Mouse (Mus musculus) limb, embryonic 10.5 days (tissue): Measurements from ENCODE around the gene Kmt2e. TPM values are rescaled to one million over a fixed set of nuclear protein-coding genes. Genes with fewer than 3 reads are reported as not detected.
"Not testable (repeated sequence)": the region's sequence is repeated elsewhere in the genome, so short reads cannot be mapped to it uniquely, and the experiment has no call there.

Source experiments
- DNase-seq: peaks from one replicate; pipeline ENCODE4 v3.0.0-alpha.2; 2017; ENCODE audit warnings: low spot score
- H3K27ac ChIP-seq: fragments of 300-500 bp; sonication (generic); 2 replicates; pipeline ENCODE4 v1.5.1; 2016; ENCODE audit warnings: mild to moderate bottlenecking
- H3K27me3 ChIP-seq: fragments of 300-500 bp; sonication (generic); 2 replicates; pipeline ENCODE4 v1.6.1; 2016; ENCODE audit warnings: low read depth, mild to moderate bottlenecking; ENCODE audit not compliant: poor library complexity, severe bottlenecking
- H3K36me3 ChIP-seq: fragments of 300-500 bp; sonication (generic); 2 replicates; pipeline ENCODE4 v1.6.1; 2016; ENCODE audit warnings: mild to moderate bottlenecking, moderate library complexity
- H3K4me1 ChIP-seq: fragments of 300-500 bp; sonication (generic); 2 replicates; pipeline ENCODE4 v1.6.1; 2016
- H3K4me3 ChIP-seq: fragments of 300-500 bp; sonication (generic); 2 replicates; pipeline ENCODE4 v1.5.1; 2016; ENCODE audit warnings: mild to moderate bottlenecking, moderate library complexity
- H3K9me3 ChIP-seq: fragments of 300-500 bp; sonication (generic); replicated peaks from 2 replicates; pipeline ENCODE4 v1.6.1; 2016; ENCODE audit warnings: mild to moderate bottlenecking
- WGBS: fragments of 180-500 bp; shearing (Covaris S2); methylation state at CpG from one replicate; pipeline ENCODE4 v1.1.7; 2016; 5-methylcytosine and 5-hydroxymethylcytosine counted together
- polyA plus RNA-seq: library from polyadenylated mRNA; unstranded; fragments of >200 nt; fragmentation: Nextera tagmentation; extraction: Ambion mirVana; gene quantifications from 2 replicates; pipeline ENCODE4 v1.2.1, GENCODE M21; 2016

The Kmt2e gene
- polyA plus RNA-seq, 1 experiment from 2014 or later = 95.4 TPM

GRCm38 (mm10) chr5:23431070-23431864 is 3.0 kb upstream of the Kmt2e start:
- peaks cover 13% of the 10 kb centered on the region for H3K36me3 ChIP-seq
- DNase-seq = no peak
- H3K4me1 ChIP-seq = peaks cover 14% of the 10 kb centered on the region
- H3K9me3 ChIP-seq = no peaks in the 10 kb centered on the region
- H3K27ac ChIP-seq = peak overlapping the region; percentile 100; the same call in 1 of the 2 replicates
- H3K27me3 ChIP-seq = no peaks in the 10 kb centered on the region
- WGBS = 68% methylated on average over 10 of the region's 10 CpGs
- peak overlapping the region; percentile 73 for H3K4me3 ChIP-seq

GRCm38 (mm10) chr5:23431948-23432707 is 2.1 kb upstream of the Kmt2e start:
- Histone ChIP-seq H3K36me3 (peaks cover 6% of the 10 kb centered on the region), H3K27me3 (no peaks in the 10 kb centered on the region), H3K4me3 (peak overlapping the region; percentile 73), H3K27ac (peak overlapping the region; percentile 100), H3K4me1 (peaks cover 22% of the 10 kb centered on the region), H3K9me3 (no peaks in the 10 kb centered on the region)
- no peak for DNase-seq
- 7% methylated on average over 10 of the region's 10 CpGs for WGBS

- WGBS = under 1% methylated on average over 61 of the region's 61 CpGs
- Histone ChIP-seq H3K4me3 (peak overlapping the region; percentile 73), H3K27me3 (no peaks in the 10 kb centered on the region), H3K4me1 (peaks cover 24% of the 10 kb centered on the region), H3K27ac (peak overlapping the region; percentile 100), H3K36me3 (no peaks in the 10 kb centered on the region), H3K9me3 (no peaks in the 10 kb centered on the region)
- peak; percentile 94 for DNase-seq
These were observed 1.3 kb upstream of the Kmt2e start for GRCm38 (mm10) chr5:23432708-23433645.

DNA sequence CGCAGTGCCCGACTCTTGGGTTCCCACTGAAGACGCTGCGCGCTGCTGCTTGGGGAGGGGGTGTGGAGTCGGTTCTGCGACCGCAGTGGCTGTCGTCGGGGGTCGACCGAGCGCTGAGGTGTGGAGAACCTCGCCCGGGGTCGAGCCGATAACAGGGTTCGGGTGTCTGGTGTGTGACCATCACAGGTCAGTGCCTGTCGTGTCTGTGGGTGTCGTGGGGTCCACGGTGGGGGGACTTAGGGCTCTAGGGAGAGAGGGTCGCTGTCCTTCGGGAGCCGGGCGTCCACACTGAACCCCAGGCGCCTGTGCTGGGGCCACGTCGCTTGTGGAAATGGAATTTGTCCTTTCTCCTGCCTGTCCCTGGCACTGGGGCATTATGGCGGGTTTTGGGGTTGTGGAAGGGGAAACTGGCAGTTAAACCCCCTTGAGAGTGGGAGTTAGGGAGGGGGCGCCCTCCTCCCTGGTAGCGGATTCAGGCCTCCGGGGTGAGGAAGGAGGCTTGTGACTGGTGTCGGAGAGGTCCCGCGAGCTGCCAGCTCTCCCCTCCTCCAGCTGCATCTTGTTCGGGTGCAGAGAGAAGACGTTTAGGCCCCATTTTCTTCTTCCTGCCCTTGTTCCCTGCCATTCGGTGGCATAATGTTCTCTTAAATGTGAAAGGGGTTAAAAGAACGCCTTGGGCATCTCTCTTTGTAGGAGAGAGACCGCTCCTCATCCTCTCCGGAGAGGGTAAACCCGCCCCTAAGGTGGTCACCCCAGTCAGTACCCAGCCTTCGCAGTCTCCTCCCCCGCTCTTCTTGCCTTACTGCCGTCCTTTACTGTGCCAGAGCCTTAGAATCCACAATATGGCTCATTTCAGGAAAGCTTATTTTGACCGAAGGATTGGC is 599 bp downstream of the Kmt2e start:
- under 1% methylated on average over 46 of the region's 46 CpGs for WGBS
- Histone ChIP-seq H3K4me1 (peaks cover 24% of the 10 kb centered on the region), H3K27ac (peak overlapping the region; percentile 100), H3K4me3 (peak overlapping the region; percentile 73), H3K27me3 (no peaks in the 10 kb centered on the region), H3K36me3 (no peaks in the 10 kb centered on the region), H3K9me3 (no peaks in the 10 kb centered on the region)
- peak; percentile 78 for DNase-seq

DNA sequence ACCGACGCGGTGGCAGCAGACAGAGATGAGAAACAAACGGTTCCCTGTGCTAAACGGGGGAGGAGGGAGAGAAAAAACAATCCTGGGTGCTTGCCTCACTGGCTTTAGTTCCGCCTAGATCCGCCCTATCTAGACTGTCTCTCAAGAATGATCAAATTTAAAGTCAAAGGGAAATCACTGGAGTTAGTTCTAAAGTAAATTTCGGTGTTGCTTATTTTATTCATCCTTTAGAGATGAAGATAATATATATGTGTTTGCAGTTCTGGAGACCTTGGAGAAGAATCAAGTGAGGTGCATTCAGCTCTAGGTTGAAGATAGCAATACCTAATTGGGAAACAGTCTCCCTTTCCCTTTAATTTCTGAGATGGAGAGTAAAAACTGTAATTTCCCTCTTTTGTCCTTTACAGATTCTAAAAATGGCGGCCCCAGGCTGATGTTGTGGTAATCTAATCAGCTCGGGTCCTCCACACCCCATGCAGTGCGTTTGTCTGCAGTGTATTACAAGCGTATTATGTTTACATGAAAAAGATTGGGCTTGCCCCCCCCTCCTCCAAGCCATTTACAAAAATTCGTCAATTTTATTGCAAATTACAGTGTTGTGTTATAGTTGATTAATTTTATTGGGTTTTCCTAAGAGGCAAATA is 1.4 kb downstream of the Kmt2e start:
- Histone ChIP-seq H3K9me3 (no peaks in the 10 kb centered on the region), H3K4me1 (peaks cover 19% of the 10 kb centered on the region), H3K36me3 (no peaks in the 10 kb centered on the region), H3K27ac (peak overlapping the region; percentile 100), H3K4me3 (peak overlapping the region; percentile 73), H3K27me3 (no peaks in the 10 kb centered on the region)
- WGBS = under 1% methylated on average over 13 of the region's 13 CpGs
- DNase-seq = no peak

DNA sequence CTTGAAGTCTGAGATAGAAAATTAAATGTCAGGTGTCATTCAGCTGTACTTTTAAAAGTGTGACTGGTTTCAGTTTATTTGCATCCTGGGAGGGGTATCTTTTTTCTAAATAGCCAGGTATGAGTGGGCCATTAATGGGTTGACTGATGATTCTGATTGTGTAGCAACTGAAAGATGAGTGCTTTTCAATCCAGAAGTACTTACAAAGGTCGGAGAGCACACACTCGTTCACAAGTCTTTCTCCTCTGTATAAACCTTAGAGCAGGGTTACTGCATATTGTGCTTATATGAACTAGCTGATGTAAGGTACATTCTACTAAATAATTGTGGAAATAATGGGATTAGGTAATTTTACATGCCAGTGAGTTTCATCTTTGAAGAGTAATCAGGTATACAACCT is 2.5 kb downstream of the Kmt2e start:
- DNase-seq = no peak
- Histone ChIP-seq H3K9me3 (no peaks in the 10 kb centered on the region), H3K27me3 (no peaks in the 10 kb centered on the region), H3K4me1 (peaks cover 10% of the 10 kb centered on the region), H3K27ac (no peak overlapping the region), H3K4me3 (peak overlapping the region; percentile 73), H3K36me3 (no peaks in the 10 kb centered on the region)
- 47% methylated on average over 2 of the region's 2 CpGs for WGBS

- Histone ChIP-seq H3K27ac (no peak overlapping the region), H3K9me3 (no peaks in the 10 kb centered on the region), H3K27me3 (no peaks in the 10 kb centered on the region), H3K4me1 (peaks cover 10% of the 10 kb centered on the region), H3K36me3 (no peaks in the 10 kb centered on the region), H3K4me3 (no peak overlapping the region)
- 91% methylated on average over 3 of the region's 3 CpGs for WGBS
- DNase-seq = no peak
These were observed 5.6 kb downstream of the Kmt2e start for GRCm38 (mm10) chr5:23439857-23440256.

DNA sequence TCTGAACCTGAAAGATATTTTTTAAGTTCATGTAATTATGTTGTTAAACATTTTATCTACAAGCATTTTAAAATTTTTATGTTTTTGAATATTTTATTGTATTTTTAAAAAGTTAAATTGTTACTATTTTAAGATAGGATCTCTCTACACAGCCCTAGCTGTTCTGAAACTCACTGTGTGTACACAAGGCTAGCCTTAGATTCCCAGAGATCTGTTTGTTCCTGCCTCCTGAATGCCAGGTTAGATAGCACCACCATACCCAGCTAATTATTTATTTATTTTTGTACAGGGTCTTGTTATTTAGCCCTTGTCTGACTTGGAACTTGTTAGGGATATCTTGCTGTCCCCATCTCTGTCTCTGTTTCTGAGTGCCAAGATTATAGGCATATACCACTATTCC is 6.3 kb downstream of the Kmt2e start:
- Histone ChIP-seq H3K36me3 (no peaks in the 10 kb centered on the region), H3K9me3 (no peaks in the 10 kb centered on the region), H3K27ac (no peak overlapping the region), H3K27me3 (no peaks in the 10 kb centered on the region), H3K4me1 (peaks cover 10% of the 10 kb centered on the region), H3K4me3 (no peak overlapping the region)
- no peak for DNase-seq

- Histone ChIP-seq H3K4me3 (no peak overlapping the region), H3K27me3 (no peaks in the 10 kb centered on the region), H3K36me3 (no peaks in the 10 kb centered on the region), H3K9me3 (no peaks in the 10 kb centered on the region), H3K27ac (no peak overlapping the region), H3K4me1 (peaks cover 4% of the 10 kb centered on the region)
- no peak for DNase-seq
- 97% methylated on average over 1 of the region's 1 CpGs for WGBS
These were observed 7.7 kb downstream of the Kmt2e start for GRCm38 (mm10) chr5:23441916-23442315.

DNA sequence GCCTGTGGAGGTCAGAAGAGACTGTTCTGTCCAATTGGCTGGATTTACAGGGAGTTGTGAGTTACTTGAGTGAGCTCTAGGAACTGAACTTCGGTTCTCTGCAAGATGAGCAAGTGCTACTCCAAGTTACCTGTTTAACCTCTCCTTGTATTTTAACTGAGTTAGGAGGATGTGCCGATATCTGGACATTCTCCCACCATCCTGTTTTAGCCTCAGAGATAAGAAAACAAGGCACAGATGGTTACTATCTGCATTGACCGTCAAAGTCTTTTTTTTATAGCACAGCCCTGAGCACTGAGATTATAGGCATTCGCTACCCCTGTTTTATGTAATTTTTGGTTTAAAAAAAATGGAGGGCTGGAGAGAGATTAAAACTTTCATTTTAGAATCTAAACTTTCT is 10.2 kb downstream of the Kmt2e start:
- H3K4me1 ChIP-seq = no peaks in the 10 kb centered on the region
- WGBS = 86% methylated on average over 4 of the region's 4 CpGs
- H3K9me3 ChIP-seq = no peaks in the 10 kb centered on the region
- H3K4me3 ChIP-seq = no peak overlapping the region
- DNase-seq = no peak
- H3K27me3 ChIP-seq = no peaks in the 10 kb centered on the region
- H3K27ac ChIP-seq = no peak overlapping the region
- H3K36me3 ChIP-seq = peaks cover 3% of the 10 kb centered on the region; the same call in 1 of the 2 replicates

DNA sequence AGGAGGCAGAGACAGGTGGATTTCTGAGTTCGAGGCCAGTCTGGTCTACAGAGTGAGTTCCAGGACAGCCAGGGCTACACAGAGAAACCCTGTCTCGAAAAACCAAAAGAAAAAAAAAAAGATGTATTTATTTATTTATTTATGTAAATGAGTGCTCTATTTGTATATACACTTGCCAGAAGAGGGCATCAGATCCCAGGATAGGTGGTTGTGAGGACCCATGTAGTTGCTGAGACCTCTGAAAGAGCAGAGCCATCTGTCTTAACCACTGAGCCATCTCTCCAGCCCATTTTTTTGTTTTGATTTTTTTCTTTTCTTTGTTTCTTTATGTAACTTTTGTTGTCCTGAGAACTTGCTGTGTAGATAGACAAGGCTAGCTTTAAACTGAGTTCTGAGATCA is 19.3 kb downstream of the Kmt2e start:
- not testable (repeated sequence) for DNase-seq, H3K27ac ChIP-seq, H3K4me1 ChIP-seq, H3K27me3 ChIP-seq, H3K9me3 ChIP-seq, H3K4me3 ChIP-seq
- WGBS = 78% methylated on average over 2 of the region's 2 CpGs
- peaks cover 57% of the 10 kb centered on the region for H3K36me3 ChIP-seq
